Mouse (Mus musculus): ENCODE results near the gene Ap2a2. TPM values are rescaled to one million over a fixed set of nuclear protein-coding genes. Genes with fewer than 3 reads are reported as not detected.

Gene Ap2a2
- 100 to 1,000 TPM; 199 to 214 TPM for total RNA-seq (2021)

GRCm38 (mm10) chr7:141561682-141562391 lies at the start of gene Ap2a2:
TSS of gene Ap2a2 (plus strand) at chr7:141562173.
- intact Hi-C loops (cut with DNase I), result loop anchor here (1.0 to 5.0 kb wide), 2 partner anchors 23 to 45 kb away; partner anchors contain the start of gene Chid1
- DNase-seq (ENCODE audit: low spot score in 2 of 2), result peak; percentile 90 to 91

GRCm38 (mm10) chr7:141517638-141518037 lies 44.3 kb upstream of the Ap2a2 start:
- DNase-seq (ENCODE audit: low spot score in 2 of 2), result no peak
- intact Hi-C loops (cut with DNase I), result no loop called here

GRCm38 (mm10) chr7:141518296-141518695 lies 43.7 kb upstream of the Ap2a2 start:
- intact Hi-C loops (cut with DNase I), result no loop called here

GRCm38 (mm10) chr7:141518926-141519325 lies 43.0 kb upstream of the Ap2a2 start:
- intact Hi-C loops (cut with DNase I), result no loop called here
- no peak for DNase-seq (ENCODE audit: low spot score in 2 of 2)

More at GRCm38 (mm10) chr7:141518296-141518695, 43.7 kb upstream of the Ap2a2 start:
- no peak for DNase-seq (ENCODE audit: low spot score in 2 of 2)

GRCm38 (mm10) chr7:141519795-141520194 lies 42.2 kb upstream of the Ap2a2 start:
- no peak for DNase-seq (ENCODE audit: low spot score in 2 of 2)
- intact Hi-C loops (cut with DNase I), result no loop called here

GRCm38 (mm10) chr7:141523007-141523406 lies 39.0 kb upstream of the Ap2a2 start:
- intact Hi-C loops (cut with DNase I), result no loop called here
- no peak for DNase-seq (ENCODE audit: low spot score in 2 of 2)

GRCm38 (mm10) chr7:141524271-141524670 lies 37.7 kb upstream of the Ap2a2 start:
- intact Hi-C loops (cut with DNase I), result loop anchor here (2.0 kb wide), 2 partner anchors 43 to 115 kb away; no protein-coding TSS in a partner anchor
- DNase-seq (ENCODE audit: low spot score in 2 of 2), result no peak

GRCm38 (mm10) chr7:141524760-141525579 lies 37.0 kb upstream of the Ap2a2 start:
- intact Hi-C loops (cut with DNase I), result loop anchor here (2.0 kb wide), 2 partner anchors 44 to 116 kb away; no protein-coding TSS in a partner anchor
- DNase-seq (ENCODE audit: low spot score in 2 of 2), result peak; percentile 57 to 67

GRCm38 (mm10) chr7:141525580-141525925 lies 36.4 kb upstream of the Ap2a2 start:
- DNase-seq (ENCODE audit: low spot score in 2 of 2), result no peak

GRCm38 (mm10) chr7:141535570-141535969 lies 26.4 kb upstream of the Ap2a2 start:
- intact Hi-C loops (cut with DNase I), result no loop called here
- no peak for DNase-seq (ENCODE audit: low spot score in 2 of 2)

More at GRCm38 (mm10) chr7:141525580-141525925, 36.4 kb upstream of the Ap2a2 start:
- intact Hi-C loops (cut with DNase I), result loop anchor here (2.0 kb wide), 2 partner anchors 45 to 117 kb away; no protein-coding TSS in a partner anchor

GRCm38 (mm10) chr7:141538852-141539555 lies 23.0 kb upstream of the Ap2a2 start:
- intact Hi-C loops (cut with DNase I), result loop anchor here (1.0 kb wide), 1 partner anchor 23 kb away; the partner anchor contains the start of gene Ap2a2
- DNase-seq (ENCODE audit: low spot score in 2 of 2), result no peak

- intact Hi-C loops (cut with DNase I), result loop anchor here (1.0 to 2.0 kb wide), 2 partner anchors 23 to 69 kb away; partner anchors contain the start of gene Ap2a2
- peak; percentile 97 for DNase-seq (ENCODE audit: low spot score in 2 of 2)
Observed at GRCm38 (mm10) chr7:141539556-141540311, 22.2 kb upstream of the Ap2a2 start, which contains the start of gene Chid1. TSS of gene Chid1 (minus strand) at chr7:141539857.

GRCm38 (mm10) chr7:141540312-141541081 lies 21.5 kb upstream of the Ap2a2 start:
- peak; percentile 80 to 85 for DNase-seq (ENCODE audit: low spot score in 2 of 2)
- intact Hi-C loops (cut with DNase I), result loop anchor here (2.0 kb wide), 1 partner anchor 68 kb away; no protein-coding TSS in a partner anchor

GRCm38 (mm10) chr7:141541681-141542080 lies 20.3 kb upstream of the Ap2a2 start:
- no peak for DNase-seq (ENCODE audit: low spot score in 2 of 2)
- intact Hi-C loops (cut with DNase I), result loop anchor here (2.0 kb wide), 1 partner anchor 67 kb away; no protein-coding TSS in a partner anchor

- no peak for DNase-seq (ENCODE audit: low spot score in 2 of 2)
- intact Hi-C loops (cut with DNase I), result no loop called here
Observed at GRCm38 (mm10) chr7:141542588-141542987, 19.4 kb upstream of the Ap2a2 start.

GRCm38 (mm10) chr7:141544654-141545053 lies 17.3 kb upstream of the Ap2a2 start:
- intact Hi-C loops (cut with DNase I), result no loop called here
- no peak for DNase-seq (ENCODE audit: low spot score in 2 of 2)

GRCm38 (mm10) chr7:141549432-141550061 lies 12.4 kb upstream of the Ap2a2 start:
- intact Hi-C loops (cut with DNase I), result no loop called here

GRCm38 (mm10) chr7:141550464-141550863 lies 11.5 kb upstream of the Ap2a2 start:
- intact Hi-C loops (cut with DNase I), result no loop called here
- no peak for DNase-seq (ENCODE audit: low spot score in 2 of 2)

More at GRCm38 (mm10) chr7:141549432-141550061, 12.4 kb upstream of the Ap2a2 start:
- DNase-seq (ENCODE audit: low spot score in 2 of 2), result no peak

Measured in left cerebral cortex, postnatal 36 days (tissue).